Mouse (Mus musculus): ENCODE measurements around the gene Neurog2. TPM values are rescaled to one million over a fixed set of nuclear protein-coding genes. Genes with fewer than 3 reads are reported as not detected.

Gene Neurog2
- polyA plus RNA-seq (2015; fragmentation: Nextera tagmentation; extraction: Ambion mirVana): not detected in 2 replicates

DNA sequence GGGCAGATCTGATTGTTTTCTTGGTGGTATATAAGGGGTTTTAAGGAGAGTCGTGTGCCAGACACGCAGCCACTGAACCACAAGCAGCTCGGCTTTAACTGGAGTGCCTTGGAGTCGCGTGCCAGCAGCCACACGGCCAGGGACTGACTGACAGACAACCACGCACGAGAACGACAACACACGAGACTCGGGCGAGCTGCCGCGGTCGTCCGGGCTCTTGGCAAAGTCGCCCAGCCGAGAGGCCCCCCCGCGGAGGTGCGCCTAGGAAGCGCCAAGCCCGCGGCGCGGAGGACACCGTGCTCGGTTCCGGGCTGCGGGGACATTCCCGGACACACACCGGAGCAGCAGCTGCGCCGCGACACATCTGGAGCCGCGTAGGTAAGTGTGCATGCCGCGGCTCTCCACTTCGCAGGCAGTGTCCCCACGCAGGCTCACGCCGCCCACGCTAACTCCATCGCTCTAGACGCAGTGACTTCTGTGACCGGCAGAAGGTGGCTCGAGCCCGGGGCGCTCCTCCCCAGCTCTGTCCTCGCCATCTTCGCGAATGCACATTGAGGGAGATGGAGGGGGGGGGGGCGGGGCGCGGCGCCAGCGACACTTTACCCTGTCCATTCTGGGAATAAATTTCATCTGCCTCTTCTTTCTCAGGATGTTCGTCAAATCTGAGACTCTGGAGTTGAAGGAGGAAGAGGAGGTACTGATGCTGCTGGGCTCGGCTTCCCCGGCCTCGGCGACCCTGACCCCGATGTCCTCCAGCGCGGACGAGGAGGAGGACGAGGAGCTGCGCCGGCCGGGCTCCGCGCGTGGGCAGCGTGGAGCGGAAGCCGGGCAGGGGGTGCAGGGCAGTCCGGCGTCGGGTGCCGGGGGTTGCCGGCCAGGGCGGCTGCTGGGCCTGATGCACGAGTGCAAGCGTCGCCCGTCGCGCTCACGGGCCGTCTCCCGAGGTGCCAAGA lies at the start of gene Neurog2:
Neurog2 (plus strand) TSS at position 56 of the 953 bp plus-strand sequence.
- DNase-seq (ENCODE audit: low spot score): no peak

DNA sequence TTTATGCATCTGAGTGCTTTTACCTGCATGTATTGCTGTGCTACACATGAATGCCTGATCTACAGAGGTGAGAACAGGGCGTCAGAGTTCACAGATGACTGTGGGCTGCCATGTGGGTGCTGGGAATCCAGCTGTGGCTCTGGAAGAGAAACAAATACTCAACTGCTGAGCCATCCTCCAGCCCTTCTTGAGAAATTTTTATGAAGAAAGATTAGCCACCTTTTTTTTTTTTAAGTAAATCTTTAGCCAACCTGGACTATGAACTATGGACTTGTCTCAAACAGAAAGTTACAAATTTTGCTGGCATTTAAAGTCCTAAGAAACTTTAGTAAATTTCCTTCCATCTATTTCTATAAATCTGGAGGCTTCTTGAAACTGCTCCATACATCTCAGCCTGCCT lies 35.8 kb upstream of the Neurog2 start:
- DNase-seq (ENCODE audit: low spot score): no peak

- no peak for DNase-seq (ENCODE audit: low spot score)
Observed at GRCm38 (mm10) chr3:127608109-127608508, 24.8 kb upstream of the Neurog2 start.

GRCm38 (mm10) chr3:127625296-127625695 lies 7.6 kb upstream of the Neurog2 start:
- peak; percentile 78 for DNase-seq (ENCODE audit: low spot score)

DNA sequence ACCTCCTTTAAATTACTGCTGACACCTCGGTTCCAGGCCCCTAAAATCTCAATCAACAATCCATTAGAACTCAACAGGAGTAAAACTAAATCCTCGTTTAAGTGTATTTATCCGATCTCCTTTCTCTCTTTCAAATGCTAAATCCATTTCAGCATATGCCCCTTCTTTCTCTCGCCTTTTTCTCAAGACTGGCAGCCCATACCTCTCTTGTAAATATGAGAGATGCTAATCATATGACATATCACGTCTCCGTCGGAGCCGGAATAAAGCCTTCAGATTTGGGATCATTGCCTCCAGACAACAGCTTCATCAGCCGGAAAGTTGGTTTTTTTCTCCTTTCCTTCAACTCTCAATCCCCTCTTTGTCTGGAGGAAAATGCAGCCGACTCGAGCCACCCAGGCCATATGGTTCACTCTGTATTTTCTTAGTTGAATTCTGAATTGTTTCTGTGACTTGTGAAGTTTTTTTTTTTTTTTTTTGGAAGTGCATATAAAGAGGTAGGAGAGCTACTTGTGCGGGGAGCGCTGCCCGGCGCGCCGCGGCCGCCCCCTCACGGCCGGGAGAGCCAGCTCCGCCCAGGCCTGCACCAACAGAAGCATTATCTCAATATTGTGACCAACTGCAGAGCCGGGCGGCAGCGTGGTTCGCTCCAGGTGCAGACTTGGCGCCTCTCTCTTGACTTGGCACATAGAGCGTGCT lies 7.1 kb upstream of the Neurog2 start:
- no peak for DNase-seq (ENCODE audit: low spot score)

DNA sequence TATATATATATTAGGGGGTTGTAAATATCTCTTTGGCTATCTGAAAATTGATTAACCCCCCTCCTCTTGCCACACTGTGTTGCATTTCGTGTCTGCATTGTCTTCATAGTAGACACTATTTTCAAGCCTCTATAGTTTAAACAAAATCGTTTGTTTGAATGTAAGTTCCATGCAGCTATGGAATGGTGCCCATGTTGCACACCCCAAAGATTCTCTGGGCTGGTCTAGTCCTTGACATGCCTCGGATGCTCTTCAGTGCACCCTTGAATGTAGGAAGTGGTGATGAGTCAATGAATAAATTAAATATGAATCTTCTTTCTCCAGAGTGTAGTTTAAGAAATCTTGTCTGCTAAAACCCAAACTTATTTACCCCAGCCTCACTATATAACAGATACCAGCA lies 6.4 kb upstream of the Neurog2 start:
- DNase-seq (ENCODE audit: low spot score): no peak

DNA sequence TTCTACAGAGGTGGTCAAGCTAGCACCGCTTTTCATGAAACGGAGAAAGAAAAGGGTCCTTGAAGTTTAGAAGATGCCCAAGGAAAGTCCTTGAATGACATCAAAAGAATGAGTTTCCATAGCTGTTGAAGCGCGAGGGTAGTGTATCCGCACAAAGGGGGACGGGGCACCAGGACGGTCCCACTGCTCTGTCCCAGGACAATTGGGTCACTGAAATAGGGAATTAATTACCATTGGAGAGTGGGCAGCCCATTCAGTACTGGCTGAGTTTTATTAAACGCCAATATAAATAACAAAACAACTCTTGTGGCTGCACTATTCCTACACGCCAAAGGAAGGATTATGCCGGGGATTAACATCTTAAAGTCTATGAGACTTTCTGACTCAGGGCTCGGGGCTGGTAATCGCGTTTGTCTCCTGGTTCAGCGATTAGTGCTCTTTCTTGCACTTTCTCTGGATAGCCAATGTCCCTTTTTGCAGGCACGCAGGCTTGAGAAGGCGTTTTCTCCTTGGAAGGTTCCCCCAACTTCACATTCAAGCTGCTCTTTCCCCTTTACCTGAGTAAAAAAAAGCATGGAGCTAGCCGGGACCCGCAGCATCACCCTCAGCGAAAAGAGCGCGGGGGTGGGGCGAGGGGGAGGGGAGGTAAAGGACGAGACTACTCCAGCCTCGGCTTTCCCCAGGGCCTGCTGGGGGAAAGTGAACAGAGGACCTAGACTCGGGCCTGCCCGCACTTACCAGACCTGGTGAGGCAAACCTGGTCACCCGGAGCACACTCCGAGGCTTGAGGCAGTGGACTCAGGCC lies 5.6 kb upstream of the Neurog2 start:
- no peak for DNase-seq (ENCODE audit: low spot score)

DNA sequence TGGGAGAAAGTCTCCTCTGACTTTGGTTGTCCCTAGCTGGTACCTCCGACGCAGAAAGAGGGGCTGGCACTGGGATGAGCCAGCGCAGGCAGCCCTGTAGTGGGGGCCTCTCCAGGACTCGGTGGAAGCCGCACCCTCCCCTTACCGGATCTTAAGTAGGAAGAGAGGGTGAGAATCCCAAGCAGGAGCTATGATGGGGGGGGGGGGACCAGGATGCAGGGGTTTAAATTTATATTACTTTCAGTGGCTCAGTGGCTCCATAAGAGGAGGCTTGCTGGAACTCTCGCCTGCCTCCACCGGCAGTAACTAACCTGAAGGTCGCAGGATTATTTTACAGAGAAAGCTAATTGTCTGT lies 5.0 kb upstream of the Neurog2 start:
- DNase-seq (ENCODE audit: low spot score): no peak

GRCm38 (mm10) chr3:127628311-127629184 lies 4.4 kb upstream of the Neurog2 start:
- no peak for DNase-seq (ENCODE audit: low spot score)

DNA sequence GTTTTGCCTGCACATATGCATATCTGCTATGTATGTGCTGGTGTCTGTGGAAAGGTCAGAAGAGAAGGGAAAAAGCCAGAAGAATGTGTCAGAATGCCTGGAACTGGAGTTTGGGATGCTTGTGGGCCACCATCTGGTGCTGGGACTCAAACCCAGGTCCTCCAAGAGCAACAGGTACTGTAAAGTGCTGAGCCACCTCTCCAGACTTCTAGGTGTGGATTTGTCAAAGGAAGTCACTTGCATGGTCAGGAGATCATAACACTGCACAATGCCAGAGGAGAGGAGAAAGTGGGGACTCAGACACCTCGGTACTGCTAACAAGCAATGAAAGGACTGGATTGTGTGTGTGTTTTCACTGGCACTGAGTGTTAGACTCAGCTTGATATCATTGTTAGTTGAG lies 2.7 kb upstream of the Neurog2 start:
- no peak for DNase-seq (ENCODE audit: low spot score)

DNA sequence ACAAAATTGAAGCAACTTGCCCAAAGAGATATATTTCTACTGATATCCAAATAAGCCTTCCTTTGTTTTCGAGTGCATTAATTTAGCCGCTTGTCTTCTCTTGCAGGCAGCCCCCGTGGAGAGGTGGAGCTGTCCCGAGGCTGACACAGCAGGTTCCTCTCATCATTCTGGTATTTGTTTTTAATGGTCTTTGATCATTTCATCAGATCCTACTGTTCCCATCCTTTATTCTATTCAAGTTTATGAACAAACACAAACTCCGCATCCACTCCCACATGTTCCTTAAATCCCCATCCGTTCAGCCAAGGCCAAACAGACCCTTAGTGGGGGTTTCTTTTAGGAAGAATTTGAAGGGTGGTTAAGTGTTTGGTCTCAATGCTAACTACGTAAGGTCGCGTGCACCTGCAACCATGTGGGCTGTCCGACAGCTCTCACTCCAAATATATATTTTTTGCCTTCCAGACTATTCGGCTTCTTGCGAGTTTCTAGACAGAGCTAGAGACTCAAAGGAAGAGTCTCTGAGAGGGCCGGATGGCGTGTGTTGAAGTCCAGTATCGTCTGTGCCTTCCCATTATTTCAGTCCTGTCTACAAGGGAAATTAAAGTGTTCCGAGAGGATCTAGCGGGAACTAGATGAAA lies 2.1 kb upstream of the Neurog2 start:
- DNase-seq (ENCODE audit: low spot score): no peak

DNA sequence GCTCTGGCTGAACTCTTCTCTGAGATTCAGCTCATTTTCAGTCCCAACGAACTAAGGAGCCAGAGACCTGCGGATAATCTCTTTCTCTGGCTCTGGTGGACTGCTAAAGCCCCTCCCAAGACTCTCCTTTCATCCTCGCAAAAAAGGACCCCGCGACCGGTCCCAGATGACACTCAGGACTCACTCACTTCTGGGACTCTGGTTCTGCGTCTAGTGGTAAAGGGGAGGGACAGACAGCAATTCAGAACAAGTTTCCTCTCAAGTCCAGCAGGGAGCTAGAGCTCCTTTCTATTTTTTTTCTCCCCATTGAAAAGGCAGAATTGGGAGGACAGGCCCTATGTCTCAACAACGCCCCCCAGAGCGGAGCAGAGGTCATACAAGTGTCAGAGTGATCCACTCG lies 1.4 kb upstream of the Neurog2 start:
- DNase-seq (ENCODE audit: low spot score): no peak

GRCm38 (mm10) chr3:127632531-127632930 lies 404 bp upstream of the Neurog2 start:
- DNase-seq (ENCODE audit: low spot score): no peak

GRCm38 (mm10) chr3:127634101-127634983 lies 1.4 kb downstream of the Neurog2 start:
- DNase-seq (ENCODE audit: low spot score): peak; percentile 73

- DNase-seq (ENCODE audit: low spot score): no peak
Observed at GRCm38 (mm10) chr3:127634984-127635349, 2.0 kb downstream of the Neurog2 start.

DNA sequence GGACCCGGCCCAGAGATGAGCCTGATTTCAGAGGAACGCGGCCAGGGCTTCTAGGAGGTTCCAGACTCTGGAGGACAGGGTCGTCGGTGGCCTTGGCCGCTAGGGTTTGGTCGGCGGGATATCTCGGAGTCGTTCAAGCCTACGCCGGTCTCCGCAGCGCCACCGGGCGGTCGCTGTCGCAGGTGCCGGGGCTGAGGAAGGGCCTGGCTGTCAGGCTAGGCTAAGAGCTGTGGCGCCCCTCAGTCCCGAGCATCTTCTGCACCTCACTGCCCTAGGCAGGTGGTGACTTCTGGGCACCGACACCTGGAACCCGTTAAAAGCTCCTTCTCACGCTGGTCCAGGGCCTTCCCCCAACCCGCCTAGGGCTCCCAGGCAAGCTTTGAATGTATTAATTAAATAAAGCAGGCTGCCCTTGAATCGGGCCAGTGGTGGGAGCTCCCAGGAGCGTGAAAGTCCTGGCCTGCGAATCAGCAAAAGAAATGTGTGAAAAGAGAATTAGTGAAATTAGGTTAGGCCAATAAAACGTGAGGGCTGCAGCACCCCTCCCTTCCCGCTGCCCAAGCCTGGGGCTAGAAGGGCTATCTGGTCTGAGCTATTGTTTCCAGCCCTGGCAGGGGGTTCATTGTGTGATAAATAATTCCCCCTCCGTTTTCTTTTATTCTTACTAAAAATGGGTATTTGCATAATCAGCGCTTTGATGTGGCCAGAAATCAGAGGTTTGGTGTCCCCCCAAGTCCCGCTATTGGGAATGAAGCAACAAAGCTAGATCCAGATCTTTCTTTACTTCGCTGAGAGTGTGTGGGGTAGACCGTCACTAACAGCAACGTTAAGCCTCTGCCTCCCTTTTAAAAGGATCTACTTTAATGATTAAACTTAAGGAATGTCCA lies 7.2 kb downstream of the Neurog2 start:
- peak; percentile 41 for DNase-seq (ENCODE audit: low spot score)

- DNase-seq (ENCODE audit: low spot score): no peak
Observed at GRCm38 (mm10) chr3:127640762-127641700, 8.1 kb downstream of the Neurog2 start.
